Mouse (Mus musculus) right cerebral cortex, postnatal 25 days (tissue): Measurements from ENCODE around the gene Fgfr2.

Source experiments
- DNase-seq: peaks from one replicate; pipeline ENCODE4 v3.0.0; 2022

Gene Fgfr2

GRCm38 (mm10) chr7:132181586-132182198 is 941.5 kb downstream of the Fgfr2 start:
- no peak for DNase-seq

DNA sequence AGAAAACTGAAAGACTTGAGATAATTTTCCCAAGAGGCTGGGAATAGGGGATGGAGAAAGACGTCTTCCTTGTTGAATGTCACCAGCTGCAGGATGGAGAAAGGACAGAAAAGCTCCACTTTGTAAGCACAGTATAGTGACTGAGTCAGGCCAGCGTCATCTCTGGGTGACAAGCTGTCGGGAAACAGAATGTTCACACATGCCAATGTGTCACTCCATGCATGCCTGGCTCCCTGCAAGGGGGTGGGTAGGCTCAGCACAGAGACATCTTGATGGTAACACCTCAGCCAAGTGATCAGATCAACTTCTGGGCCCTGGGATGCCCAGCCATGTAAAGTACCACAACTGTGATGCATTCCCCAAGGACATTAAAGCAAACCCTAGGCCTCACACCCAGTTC is 942.1 kb downstream of the Fgfr2 start:
- no peak for DNase-seq

GRCm38 (mm10) chr7:132179049-132179448 is 944.1 kb downstream of the Fgfr2 start:
- no peak for DNase-seq

DNA sequence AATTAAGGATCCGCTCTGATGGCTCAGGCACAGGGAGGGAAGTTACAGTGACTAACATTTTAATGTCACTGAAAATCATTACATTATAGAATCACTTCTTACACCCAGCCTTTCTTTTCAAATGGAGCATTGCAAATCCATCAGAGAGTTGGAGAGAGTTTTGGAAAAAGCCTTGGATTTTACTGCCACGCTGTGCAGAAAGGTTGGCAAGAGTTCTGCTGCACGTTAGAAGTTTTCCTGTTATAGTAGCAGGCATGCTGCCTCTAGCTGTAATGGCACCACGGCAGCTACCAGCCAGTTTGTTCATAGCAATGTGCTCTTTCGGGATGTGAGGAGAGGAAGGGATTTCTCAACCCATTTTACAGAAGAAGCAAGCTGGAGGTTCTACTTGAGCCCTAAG is 948.4 kb downstream of the Fgfr2 start:
- no peak for DNase-seq

- no peak for DNase-seq
Measured at GRCm38 (mm10) chr7:132174296-132174695, 948.9 kb downstream of the Fgfr2 start.

- no peak for DNase-seq
Measured at GRCm38 (mm10) chr7:132172220-132172619, 950.9 kb downstream of the Fgfr2 start.

DNA sequence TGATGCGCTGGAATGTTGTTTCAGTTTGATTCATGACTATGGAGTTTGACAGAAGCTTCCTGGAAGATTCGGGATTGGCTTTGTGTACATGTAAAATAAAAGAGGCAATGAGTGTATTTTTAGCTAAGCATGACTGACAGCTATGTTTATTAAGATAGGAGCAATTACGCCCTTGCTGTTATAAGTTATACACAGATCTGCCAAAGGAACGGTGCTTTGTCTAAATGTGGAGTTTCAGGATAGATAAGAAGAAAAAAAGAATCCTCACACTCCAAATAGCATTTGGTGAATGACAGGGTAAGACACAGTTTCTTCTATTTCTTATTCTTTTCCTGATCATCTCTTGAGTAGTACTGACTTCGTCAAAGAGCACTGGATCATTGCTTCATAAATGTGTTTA is 951.4 kb downstream of the Fgfr2 start:
- no peak for DNase-seq

GRCm38 (mm10) chr7:132169419-132170169 is 953.6 kb downstream of the Fgfr2 start:
- no peak for DNase-seq

GRCm38 (mm10) chr7:132167239-132167638 is 955.9 kb downstream of the Fgfr2 start:
- no peak for DNase-seq

DNA sequence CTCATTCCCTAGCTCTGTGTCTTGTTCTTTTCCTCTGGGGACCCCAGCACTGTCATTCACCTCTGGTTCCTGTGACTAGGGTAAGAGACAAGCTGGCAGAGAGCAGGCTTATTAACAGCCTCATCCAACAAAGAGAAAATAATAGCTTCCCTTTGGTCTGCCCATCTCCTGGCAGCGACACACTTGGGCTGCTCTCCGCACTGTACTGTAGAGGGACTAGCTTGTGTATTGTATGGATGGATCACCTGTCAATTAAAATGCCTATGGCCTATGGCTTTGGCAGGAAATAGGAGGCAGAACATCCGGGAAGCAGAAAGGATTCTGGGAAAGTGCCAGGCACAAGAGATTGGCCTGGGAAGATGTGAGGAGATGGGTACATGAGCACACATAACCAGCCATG is 960.9 kb downstream of the Fgfr2 start:
- no peak for DNase-seq

GRCm38 (mm10) chr7:132158321-132159025 is 964.7 kb downstream of the Fgfr2 start:
- DNase-seq = no peak

DNA sequence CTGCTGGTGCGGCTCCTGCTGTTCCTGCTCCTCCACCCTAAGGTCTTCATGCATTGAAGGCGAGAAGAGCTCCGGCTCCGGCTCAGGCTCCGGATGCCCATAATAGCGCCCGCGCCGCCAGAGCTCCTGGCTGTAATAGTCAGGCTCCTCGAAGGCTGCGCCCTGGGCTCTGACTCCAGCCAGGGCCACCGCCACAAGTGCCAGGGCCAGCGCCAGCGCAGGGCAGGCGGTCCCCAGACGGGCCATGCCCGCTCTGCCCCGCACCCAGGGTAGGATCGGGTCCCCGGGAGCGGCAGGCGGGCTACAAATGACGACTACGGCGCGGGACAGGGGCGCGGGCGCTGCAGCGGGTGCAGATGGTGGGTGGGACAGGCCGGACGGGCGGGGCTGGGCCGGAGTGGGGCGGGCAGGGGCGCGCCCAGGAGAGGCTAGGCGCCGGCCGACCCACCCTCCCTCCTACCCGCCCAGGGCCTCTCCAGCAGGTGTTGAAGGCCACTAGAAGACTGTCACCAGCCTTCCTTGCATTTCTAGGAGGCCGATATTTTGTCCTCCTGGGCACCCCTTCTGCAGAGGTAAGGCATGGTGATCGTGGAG is 968.7 kb downstream of the Fgfr2 start, which contains the start of gene Cpxm2:
Cpxm2 (minus strand) TSS at position 372 of the 594 bp plus-strand sequence.
- no peak for DNase-seq

- peak; percentile 45 for DNase-seq
Measured at GRCm38 (mm10) chr7:132153725-132154147, 969.4 kb downstream of the Fgfr2 start.

- no peak for DNase-seq
Measured at GRCm38 (mm10) chr7:132145227-132145800, 977.8 kb downstream of the Fgfr2 start.

- DNase-seq = no peak
Measured at GRCm38 (mm10) chr7:132128687-132129086, 994.5 kb downstream of the Fgfr2 start.

DNA sequence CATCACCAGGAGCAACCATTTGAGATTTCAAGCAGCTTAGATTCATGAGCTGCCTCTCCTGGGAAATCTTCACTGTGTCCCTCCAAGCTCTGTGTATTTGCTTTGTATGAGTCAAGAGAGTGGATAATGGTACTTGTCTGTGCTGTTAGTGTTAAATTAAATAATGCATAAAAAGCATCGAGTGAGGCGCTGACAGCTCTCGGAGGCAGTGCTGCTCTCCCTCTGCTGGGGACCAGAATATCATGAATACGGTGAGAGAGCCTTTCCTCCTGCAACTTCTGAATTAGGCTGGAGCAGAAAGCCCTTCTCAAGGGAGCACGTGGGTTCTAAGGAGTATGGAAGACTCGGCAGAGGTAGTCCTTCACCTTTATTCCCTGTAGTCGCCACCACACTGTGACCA is 998.2 kb downstream of the Fgfr2 start:
- no peak for DNase-seq

GRCm38 (mm10) chr7:132123211-132123610 is 999.9 kb downstream of the Fgfr2 start:
- no peak for DNase-seq

DNA sequence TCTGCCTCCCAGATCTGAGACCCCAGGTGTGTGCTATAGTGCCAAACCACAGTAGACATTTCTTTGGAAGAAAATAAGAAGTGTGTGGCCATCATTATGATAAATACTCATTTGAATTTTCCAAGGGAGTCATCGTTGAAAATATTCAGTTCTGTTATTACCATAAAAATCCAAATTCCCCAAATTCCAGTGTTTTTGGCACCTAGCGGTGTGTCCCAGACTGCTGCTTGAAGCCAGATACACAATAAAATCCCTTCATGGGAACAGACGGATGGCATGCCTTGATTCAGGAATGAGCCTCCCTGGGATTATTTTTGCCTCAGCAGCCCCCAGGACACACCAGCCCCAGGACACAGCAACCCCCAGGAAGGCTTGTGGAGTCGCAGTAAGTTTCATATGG is 1003.3 kb downstream of the Fgfr2 start:
- no peak for DNase-seq

DNA sequence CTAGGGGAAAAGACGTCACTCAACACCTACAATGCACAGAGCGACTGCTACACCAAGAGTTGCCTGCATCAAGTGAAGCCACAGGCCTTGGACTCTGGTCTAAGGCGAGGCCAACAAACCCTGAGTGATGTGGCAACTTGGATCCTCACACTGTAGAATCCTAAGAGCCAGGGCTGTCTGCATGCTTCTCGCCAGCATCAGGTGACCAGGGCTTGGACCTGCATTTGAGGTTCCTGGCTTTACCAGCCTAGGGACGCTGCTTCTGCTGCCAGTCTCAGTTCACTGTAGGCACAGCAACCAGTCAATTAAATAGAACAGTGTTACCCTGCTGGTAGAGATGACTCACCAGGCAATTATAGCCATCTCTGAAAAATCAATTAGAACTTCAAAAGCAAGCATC is 1011.4 kb downstream of the Fgfr2 start:
- DNase-seq = no peak

- DNase-seq = no peak
Measured at GRCm38 (mm10) chr7:132110308-132110707, 1012.8 kb downstream of the Fgfr2 start.

DNA sequence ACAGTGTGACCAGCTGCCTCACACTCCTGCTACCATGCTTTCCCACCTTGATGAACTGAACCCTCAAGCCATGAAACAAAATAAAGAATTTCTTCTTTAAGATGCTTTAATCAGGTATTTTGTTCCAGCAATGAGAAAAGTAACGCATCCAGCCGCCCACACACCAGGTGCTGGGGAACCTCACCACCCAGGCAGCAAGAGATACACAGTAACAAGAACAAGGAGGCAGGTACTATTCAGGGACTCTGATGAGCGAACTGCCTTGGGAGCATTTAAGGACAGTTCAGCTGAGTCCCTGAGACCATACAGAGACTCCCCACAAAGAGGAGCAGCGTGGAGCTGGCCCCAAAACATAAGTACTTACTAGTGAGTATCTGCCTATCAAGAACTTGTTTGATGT is 1016.3 kb downstream of the Fgfr2 start:
- peak; percentile 58 for DNase-seq

DNA sequence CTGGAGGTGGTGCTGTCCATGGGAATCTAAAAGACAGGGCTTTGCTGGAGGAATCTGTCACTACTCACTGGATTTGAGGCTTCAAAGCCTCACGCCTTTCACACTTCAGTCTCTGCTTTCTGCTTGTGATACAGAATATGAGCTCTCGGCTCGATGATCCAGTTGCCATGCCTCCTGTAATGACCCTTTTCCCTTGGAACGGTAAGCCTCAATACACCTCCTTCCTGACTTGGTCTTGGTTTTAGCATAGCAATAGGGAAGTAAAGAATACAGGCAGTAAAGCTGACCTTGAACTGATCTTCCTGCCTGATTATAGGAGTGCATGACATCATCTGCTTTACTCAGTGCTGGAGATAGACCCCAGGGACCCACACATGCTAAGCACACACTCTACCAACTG is 1017.8 kb downstream of the Fgfr2 start:
- DNase-seq = no peak

DNA sequence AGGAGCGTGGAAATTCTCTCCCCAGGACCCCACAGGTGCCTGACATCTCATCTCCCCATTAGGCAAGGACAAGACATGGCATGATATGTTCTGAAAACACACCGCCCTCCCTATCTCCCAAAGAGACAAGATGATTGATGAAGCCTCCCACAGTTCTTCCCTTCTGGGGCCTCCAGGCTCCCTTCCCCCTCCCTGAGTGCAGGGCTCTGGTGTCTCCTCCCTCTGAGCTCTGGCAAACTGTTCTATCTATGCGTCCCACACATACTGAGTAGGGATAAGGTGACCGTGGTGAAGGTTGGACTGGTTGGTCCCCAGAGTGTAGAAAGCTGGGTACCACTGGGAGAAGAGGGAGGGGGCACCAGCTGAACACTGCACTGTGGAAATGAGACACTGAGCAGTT is 1024.7 kb downstream of the Fgfr2 start:
- DNase-seq = no peak
